Mouse (Mus musculus) heart, embryonic 10.5 days (tissue): ENCODE measurements at regions not wholly inside any gene's neighbourhood (a gene's known extent, or its start where the extent isn't known, plus 50 kb on each side); places are given as distances from the start of the nearest gene placed in this dataset.

Experiments
- DNase-seq: peaks from one replicate; pipeline ENCODE4 v3.0.0-alpha.2; 2017; ENCODE audit warnings: low spot score
- H3K27ac ChIP-seq: fragments of 300-500 bp; sonication (generic); 2 replicates; pipeline ENCODE4 v1.5.1; 2016; ENCODE audit warnings: mild to moderate bottlenecking
- H3K27me3 ChIP-seq: fragments of 300-500 bp; sonication (generic); 2 replicates; pipeline ENCODE4 v1.6.1; 2016; ENCODE audit warnings: mild to moderate bottlenecking; ENCODE audit not compliant: poor library complexity, insufficient read depth, severe bottlenecking
- H3K36me3 ChIP-seq: fragments of 300-500 bp; sonication (generic); 2 replicates; pipeline ENCODE4 v1.6.1; 2016; ENCODE audit warnings: mild to moderate bottlenecking, moderate library complexity
- H3K4me1 ChIP-seq: fragments of 300-500 bp; sonication (generic); 2 replicates; pipeline ENCODE4 v1.6.1; 2016; ENCODE audit warnings: mild to moderate bottlenecking
- H3K4me3 ChIP-seq: fragments of 300-500 bp; sonication (generic); 2 replicates; pipeline ENCODE4 v1.5.1; 2016; ENCODE audit warnings: mild to moderate bottlenecking, moderate library complexity
- H3K9me3 ChIP-seq: fragments of 300-500 bp; sonication (generic); 2 replicates; pipeline ENCODE4 v1.6.1; 2016; ENCODE audit warnings: mild to moderate bottlenecking, moderate library complexity
- WGBS: fragments of 180-500 bp; shearing (Covaris S2); methylation state at CpG from one replicate; pipeline ENCODE4 v1.1.7; 2016; 5-methylcytosine and 5-hydroxymethylcytosine counted together

DNA sequence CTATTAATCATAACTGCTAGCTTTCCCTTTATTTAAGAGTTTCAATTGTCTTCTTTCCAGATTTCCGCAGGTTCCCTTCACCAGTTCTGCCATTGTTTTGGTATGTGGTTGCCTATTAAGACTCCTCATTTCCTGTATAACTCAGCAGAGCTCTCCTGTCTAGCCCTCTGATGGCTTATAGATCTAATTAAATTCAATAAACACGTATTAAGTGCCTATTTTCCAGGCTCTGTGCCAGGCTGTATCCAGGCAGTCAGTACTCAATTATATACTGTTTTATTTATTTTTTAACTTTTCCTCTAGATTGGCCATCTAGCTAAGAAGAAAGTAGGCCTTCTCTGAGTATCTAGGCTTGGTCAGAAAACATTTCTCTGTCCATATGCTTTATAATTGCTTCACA, 192.0 kb upstream of the Hhip start:
- no peaks in the 10 kb centered on the region for H3K9me3 ChIP-seq
- no peaks in the 10 kb centered on the region for H3K36me3 ChIP-seq
- no peak overlapping the region for H3K27ac ChIP-seq
- H3K4me1 ChIP-seq: 0 out of 2 replicates have a peak, but pooled peaks cover 6% of the 10 kb centered on the region
- no peak for DNase-seq
- H3K27me3 ChIP-seq: no peaks in the 10 kb centered on the region
- WGBS: 72% methylated on average over 2 of the region's 2 CpGs
- no peak overlapping the region for H3K4me3 ChIP-seq

DNA sequence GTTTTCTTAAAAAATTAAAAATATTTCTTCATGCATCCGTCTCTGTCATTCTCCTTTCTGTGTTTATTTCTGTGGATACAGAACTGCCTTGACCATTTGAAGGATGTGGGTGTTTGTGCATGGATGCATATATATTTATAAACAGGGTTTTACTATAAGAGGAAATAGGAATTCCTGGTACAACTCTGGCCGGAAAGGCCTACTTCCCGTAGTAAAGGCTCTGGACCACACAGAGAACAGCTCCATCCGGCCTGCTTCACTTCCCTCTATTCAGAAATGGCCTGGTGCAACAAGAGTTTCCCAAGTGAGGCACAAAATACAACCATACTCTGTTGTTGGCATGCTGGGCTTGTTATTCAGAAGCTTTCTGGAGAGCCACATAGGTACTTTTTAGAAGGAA, 182.1 kb upstream of the Hhip start:
- H3K27me3 ChIP-seq: no peaks in the 10 kb centered on the region
- no peaks in the 10 kb centered on the region for H3K9me3 ChIP-seq
- H3K4me3 ChIP-seq: no peak overlapping the region
- DNase-seq: no peak
- H3K36me3 ChIP-seq: no peaks in the 10 kb centered on the region
- H3K27ac ChIP-seq: no peak overlapping the region
- no peaks in the 10 kb centered on the region for H3K4me1 ChIP-seq
- 72% methylated on average over 4 of the region's 4 CpGs for WGBS

DNA sequence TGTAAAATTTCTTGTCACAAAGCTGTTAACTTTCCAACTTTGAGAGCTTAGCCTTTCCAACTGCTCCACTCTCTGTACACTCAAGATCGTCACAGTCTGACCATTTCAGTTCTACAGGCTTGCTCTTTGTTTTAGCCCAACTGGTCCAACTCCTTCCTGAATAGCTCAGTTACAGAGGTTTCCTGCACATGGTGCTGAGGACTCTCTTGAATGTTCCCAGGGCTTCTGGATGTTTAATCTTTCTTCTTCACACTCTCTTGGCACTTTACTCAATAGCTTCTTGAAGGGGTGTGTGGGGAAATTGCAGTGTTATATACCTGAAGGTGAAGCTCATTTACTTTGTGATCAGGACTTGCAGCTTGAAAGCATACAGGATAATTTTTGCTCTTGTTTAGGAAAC, 152.6 kb upstream of the Hhip start:
- 88% methylated on average over 1 of the region's 1 CpGs for WGBS
- H3K36me3 ChIP-seq: no peaks in the 10 kb centered on the region
- H3K4me1 ChIP-seq: no peaks in the 10 kb centered on the region
- no peak overlapping the region for H3K27ac ChIP-seq
- H3K4me3 ChIP-seq: no peak overlapping the region
- no peaks in the 10 kb centered on the region for H3K27me3 ChIP-seq
- H3K9me3 ChIP-seq: no peaks in the 10 kb centered on the region
- no peak for DNase-seq

DNA sequence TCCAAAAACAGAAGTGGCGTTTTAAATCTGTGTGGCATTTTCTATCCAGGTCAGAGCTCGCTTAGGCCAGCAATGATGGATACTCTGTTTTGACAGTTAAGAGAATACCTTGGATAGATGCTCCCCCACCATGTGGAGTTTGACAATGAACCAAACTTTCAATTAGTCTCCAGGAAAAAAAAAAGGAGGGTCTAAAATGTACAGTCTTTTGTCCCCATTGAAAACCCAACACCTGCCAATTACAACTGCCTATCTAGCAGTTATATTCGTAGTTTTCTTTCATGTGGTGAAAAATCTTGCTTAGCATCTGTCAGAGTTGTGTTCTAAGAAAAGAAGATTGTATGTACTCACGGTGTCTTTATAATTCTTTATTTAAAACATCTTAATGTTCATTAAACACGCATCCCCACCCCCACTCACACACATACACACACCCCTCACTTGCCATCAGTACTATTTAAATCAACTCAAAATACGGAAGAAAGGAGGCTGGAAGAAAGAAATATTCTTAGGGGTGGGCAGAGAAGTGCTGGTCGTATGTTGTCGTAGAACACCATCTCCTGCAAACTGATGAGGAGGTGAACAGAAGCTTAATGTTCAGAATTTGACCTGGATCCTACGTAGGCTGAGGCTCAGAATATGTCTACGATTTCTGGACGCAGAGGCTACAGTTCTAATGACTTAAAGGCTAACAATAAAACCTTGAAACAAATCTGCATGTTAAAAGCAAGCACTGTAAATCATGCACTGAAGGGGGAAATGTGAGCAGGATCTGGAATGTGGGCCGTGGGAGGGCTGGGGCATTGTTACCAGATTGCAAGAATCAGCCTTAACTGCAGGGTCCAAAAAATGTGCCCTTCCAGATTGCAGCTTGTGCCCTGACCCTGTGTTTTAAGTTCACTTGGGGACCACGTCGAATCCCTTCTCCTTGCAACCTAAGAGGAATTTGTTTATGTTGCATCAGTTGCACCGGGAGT, 147.2 kb upstream of the Hhip start:
- DNase-seq: no peak
- 66% methylated on average over 15 of the region's 15 CpGs for WGBS
- no peak overlapping the region for H3K4me3 ChIP-seq
- peaks cover 3% of the 10 kb centered on the region; the same call in 1 of the 2 replicates for H3K4me1 ChIP-seq
- no peak overlapping the region for H3K27ac ChIP-seq
- H3K9me3 ChIP-seq: no peaks in the 10 kb centered on the region
- H3K27me3 ChIP-seq: no peaks in the 10 kb centered on the region
- H3K36me3 ChIP-seq: no peaks in the 10 kb centered on the region

DNA sequence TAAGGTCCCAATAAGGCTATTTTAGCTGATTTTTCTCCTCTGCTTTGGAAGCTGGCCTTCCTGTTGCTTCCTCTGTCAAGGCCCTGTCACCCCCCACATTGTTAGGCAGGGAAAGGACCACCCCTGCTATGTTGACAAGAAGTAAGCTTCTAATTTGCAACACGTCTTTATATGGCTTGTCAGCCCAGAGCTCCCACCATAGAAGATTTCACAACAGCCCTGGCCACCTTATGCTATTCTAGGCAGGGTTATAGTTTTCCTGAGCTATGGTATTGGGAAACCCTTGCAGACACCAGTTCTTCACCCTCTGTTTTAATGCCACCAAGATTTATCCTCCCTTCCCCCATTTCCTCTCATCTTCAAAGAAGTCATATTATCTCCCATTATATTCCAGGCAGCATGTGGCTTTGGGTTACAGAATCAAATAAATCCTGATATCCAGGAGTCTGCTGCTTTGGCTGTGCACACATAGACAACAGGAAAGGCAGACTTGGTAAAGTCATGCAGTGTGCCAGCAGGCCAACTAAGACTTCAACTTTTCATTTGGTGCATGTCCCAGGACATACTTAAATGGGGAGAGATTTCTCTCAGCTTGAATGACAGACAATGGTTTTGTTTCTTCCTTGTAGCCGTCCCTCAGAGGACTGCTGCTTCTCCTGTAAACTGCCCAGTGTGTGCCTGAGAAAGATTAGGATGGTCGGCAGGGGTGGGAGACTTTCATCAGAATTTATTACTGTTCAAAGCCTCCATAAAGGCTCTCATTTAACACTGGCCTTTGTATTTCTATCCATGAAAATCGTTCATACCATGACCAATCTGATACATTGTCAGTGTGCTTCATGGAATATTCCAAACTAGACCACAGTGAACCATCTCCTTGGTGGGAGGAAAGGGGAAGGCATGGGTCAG, 146.2 kb upstream of the Hhip start:
- Histone ChIP-seq H3K27me3 (no peaks in the 10 kb centered on the region), H3K4me3 (no peak overlapping the region), H3K36me3 (no peaks in the 10 kb centered on the region), H3K27ac (no peak overlapping the region), H3K9me3 (no peaks in the 10 kb centered on the region), H3K4me1 (peaks cover 3% of the 10 kb centered on the region; the same call in 1 of the 2 replicates)
- no peak for DNase-seq
- WGBS: 59% methylated on average over 4 of the region's 4 CpGs

DNA sequence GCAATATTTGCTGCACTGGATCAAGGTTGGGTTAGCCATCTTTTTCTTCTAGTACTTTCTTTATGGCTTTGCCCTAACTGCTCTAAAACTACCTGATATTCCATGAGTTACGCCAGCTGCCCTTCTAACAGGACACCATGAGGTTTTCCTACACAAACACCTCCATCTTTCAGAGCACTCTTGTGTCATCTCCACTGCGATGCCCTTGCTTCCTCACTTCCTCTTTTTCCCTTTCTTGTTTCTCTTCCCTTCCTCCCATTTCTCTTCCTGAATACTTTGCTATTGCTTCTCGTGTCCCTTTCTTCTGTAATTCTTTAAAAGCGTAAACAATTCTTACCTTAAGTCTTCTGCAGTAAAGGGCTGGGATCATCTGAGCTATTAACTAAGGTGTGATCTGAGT, 139.9 kb upstream of the Hhip start:
- no peaks in the 10 kb centered on the region for H3K4me1 ChIP-seq
- 81% methylated on average over 4 of the region's 4 CpGs for WGBS
- no peaks in the 10 kb centered on the region for H3K9me3 ChIP-seq
- H3K27me3 ChIP-seq: no peaks in the 10 kb centered on the region
- no peaks in the 10 kb centered on the region for H3K36me3 ChIP-seq
- H3K27ac ChIP-seq: no peak overlapping the region
- H3K4me3 ChIP-seq: no peak overlapping the region
- DNase-seq: no peak

DNA sequence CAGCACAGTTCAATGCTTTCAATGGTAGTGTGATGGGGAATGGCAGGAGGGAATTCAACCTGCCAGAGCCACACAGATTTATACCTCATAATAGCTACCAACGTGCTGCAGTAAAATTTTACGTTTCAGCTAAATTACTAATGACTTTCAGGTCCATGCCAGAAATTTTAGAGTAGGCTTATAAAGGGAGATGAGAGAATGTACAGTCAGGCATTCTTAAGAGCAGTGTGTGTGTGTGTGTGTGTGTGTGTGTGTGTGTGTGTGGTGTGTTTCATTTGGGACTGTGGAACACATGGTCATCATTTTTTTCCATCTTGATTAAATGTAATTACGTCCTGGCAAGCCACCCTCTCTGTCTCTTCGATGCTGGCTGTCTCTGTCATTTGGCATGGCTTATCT, 132.7 kb upstream of the Hhip start:
- WGBS: 78% methylated on average over 4 of the region's 4 CpGs
- Histone ChIP-seq H3K9me3 (no peaks in the 10 kb centered on the region), H3K27me3 (no peaks in the 10 kb centered on the region), H3K27ac (no peak overlapping the region), H3K36me3 (no peaks in the 10 kb centered on the region), H3K4me1 (no peaks in the 10 kb centered on the region), H3K4me3 (no peak overlapping the region)
- no peak for DNase-seq

DNA sequence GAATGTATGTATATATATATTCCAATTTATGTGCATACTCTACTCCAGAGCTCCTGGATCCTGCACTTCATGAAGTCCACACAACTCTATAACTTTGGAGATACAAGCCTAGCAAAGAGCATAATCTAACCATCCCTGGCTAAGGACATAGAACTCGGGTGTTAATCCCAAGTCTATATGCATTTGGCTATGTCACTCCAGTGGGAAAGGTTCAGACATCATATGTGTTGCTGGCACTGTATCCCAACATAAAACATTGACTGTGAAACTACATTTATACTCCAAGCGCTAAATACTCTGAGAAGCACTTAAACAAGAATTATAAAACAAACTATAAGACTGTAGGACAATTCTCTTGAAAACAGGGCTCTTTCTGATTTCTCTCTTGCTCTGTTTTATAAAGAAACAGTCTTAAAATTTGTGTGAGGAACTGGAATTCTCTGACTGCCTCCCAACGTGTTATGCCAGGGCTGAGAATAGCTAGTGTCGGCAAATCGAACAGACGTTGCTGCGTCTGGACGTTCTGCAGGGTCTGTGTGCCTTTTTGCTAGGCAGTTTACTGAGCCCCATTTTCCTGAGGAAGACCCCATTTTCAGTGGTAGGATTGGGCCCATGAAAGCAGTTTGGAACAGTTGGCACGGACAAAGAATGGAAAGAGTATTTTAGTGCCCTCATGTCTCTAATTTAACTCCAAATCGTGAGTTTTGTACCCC, 132.1 kb upstream of the Hhip start:
- Histone ChIP-seq H3K27me3 (no peaks in the 10 kb centered on the region), H3K36me3 (no peaks in the 10 kb centered on the region), H3K9me3 (no peaks in the 10 kb centered on the region), H3K27ac (no peak overlapping the region), H3K4me3 (no peak overlapping the region), H3K4me1 (no peaks in the 10 kb centered on the region)
- no peak for DNase-seq
- WGBS: 81% methylated on average over 10 of the region's 10 CpGs

DNA sequence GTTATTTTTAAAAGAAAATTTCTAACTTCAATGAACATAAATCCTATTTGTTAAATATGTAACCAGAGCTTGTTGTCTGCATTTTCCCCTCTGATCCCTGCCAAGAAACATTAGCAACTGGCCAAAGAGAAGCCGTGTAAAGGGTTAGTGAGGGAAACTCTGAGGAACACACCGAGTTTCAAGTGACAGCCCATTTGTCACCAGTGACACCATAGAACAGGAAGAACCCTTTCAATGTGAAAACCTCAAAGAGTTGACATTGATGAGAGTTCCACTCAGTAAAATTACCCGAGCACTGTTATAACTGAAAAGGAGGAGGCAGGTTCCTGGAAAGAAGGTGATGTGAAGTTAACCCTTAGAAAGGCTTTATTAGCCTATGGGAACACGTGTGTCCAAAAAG, 127.5 kb upstream of the Hhip start:
- H3K4me3 ChIP-seq: no peak overlapping the region
- H3K4me1 ChIP-seq: peaks cover 7% of the 10 kb centered on the region; the same call in 1 of the 2 replicates
- no peak for DNase-seq
- no peaks in the 10 kb centered on the region for H3K9me3 ChIP-seq
- no peaks in the 10 kb centered on the region for H3K36me3 ChIP-seq
- 50% methylated on average over 4 of the region's 4 CpGs for WGBS
- no peaks in the 10 kb centered on the region for H3K27me3 ChIP-seq
- H3K27ac ChIP-seq: no peak overlapping the region

DNA sequence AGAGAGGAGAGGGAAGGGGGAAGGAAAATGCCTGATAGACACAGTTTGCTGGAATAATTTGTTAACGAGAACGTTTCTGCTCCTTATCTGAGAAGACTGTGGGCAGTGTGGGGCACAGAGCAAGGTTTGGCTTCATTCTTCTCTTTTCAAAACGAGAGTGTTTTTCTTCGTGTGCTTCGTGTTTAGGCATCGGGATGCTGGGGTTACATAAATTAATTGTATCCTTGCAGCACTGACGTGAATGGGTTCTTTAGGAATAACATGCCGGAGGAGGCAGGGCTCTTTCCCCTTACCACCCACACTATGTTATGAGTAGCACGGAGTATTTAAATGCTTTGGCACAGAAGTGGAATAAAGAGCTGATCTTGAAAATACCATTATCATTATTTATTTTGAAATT, 110.9 kb upstream of the Hhip start:
- WGBS: 71% methylated on average over 9 of the region's 9 CpGs
- Histone ChIP-seq H3K27ac (no peak overlapping the region), H3K4me3 (no peak overlapping the region), H3K36me3 (no peaks in the 10 kb centered on the region), H3K9me3 (no peaks in the 10 kb centered on the region), H3K4me1 (no peaks in the 10 kb centered on the region), H3K27me3 (no peaks in the 10 kb centered on the region)
- no peak for DNase-seq

DNA sequence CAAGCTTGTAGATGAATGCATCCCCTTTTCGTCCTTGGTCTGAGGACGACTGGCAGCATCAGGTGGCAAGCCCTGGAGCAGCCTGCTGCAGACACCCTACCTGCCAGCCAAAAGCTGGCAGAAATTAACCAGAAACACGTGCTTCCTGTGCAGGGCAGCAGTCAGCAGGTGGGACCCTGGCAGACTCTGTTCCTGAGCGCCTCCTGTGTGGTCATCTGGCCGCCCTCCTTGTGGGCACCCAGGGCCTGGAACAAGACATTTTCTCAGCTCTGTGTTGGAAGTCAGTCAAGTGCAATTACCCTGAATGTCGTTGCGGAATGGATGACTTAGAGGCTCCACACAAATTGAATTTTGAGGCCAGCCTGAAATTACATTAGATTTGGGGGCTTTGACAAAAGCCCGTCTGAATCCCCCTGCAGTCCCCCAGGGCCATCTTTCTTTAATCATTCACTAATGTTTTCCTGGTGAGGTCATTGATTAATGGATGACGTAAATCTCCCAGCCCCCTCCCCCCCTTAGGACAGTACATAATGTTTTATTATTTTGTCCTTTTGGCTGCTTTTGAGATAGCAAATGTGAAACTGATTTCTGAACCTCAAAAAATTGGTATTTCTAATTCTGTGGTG, 91.8 kb upstream of the Hhip start:
- H3K9me3 ChIP-seq: no peaks in the 10 kb centered on the region
- DNase-seq: no peak
- 67% methylated on average over 9 of the region's 9 CpGs for WGBS
- no peaks in the 10 kb centered on the region for H3K27me3 ChIP-seq
- H3K36me3 ChIP-seq: no peaks in the 10 kb centered on the region
- no peak overlapping the region for H3K4me3 ChIP-seq
- no peaks in the 10 kb centered on the region for H3K4me1 ChIP-seq
- H3K27ac ChIP-seq: no peak overlapping the region

DNA sequence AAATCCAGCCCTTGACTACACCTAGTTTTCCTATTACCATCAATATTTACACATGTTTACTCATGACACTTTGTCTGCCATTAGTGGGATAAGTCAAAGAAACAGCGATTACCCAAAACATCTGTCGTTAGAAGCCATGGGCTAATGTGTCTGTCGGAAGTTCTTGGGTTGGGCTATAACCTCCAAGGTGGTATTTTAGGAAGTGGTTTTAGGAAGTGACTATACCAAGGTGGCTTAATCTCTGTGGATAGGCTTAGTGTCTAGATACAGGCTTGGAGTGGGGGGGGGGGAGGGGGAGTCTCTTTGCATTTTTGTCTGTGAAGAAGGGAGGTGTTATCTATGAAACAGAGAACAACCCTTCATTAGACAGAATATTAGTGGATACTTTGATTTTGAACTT, 90.1 kb upstream of the Hhip start:
- Histone ChIP-seq H3K4me3 (no peak overlapping the region), H3K27ac (no peak overlapping the region), H3K27me3 (no peaks in the 10 kb centered on the region), H3K36me3 (no peaks in the 10 kb centered on the region), H3K4me1 (no peaks in the 10 kb centered on the region), H3K9me3 (no peaks in the 10 kb centered on the region)
- 89% methylated on average over 3 of the region's 3 CpGs for WGBS
- DNase-seq: no peak
